Mouse (Mus musculus): ENCODE results near the gene Tmem92.
A peak's percentile ranks its signal among the peaks of the same experiment; 100 is the strongest.
"Not testable (repeated sequence)": the region's sequence is repeated elsewhere in the genome, so short reads cannot be mapped to it uniquely, and the experiment has no call there.

Tmem92 gene

DNA sequence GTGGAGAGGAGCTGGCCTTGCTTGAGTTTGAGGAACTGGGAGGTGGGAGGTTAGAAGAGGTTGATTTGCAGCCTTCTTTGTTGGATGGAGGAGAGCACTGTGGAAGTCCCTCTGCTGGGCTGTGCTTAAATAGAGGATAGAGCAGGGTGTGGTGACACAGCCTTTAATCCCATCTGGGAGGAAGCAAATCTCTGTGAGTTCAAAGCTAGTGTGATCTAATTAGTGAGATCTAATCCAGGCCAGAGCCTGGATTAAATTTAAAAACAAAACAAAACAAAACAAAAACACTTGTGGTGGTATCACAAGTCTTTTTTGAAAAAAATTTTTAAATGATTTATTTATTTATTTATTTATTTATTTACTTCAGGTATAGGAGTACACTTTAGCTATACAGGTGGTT lies at the start of gene Tmem92:
Tmem92 (minus strand) TSS at position 101 of the 400 bp plus-strand sequence.
- DNase-seq, result no peak

DNA sequence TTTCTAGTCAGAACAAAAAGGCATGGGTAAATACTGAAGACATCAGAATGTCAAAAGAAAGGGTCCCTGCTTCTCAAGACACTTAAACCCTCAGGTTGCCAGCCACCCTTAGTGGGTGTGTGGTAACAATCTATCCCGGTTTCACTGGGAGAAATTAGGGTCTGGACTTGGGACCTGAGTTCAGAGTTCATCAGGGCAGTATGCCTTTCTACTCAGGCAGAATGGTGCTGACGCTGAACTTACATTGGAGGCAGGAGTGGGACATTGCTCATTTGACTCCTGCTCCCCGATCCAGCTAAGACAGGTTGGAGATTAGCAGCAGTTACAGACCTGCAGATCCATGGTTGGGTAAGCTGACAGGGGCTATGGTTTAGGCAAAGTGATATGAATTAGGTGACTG lies 46.5 kb upstream of the Tmem92 start:
- DNase-seq, result no peak

DNA sequence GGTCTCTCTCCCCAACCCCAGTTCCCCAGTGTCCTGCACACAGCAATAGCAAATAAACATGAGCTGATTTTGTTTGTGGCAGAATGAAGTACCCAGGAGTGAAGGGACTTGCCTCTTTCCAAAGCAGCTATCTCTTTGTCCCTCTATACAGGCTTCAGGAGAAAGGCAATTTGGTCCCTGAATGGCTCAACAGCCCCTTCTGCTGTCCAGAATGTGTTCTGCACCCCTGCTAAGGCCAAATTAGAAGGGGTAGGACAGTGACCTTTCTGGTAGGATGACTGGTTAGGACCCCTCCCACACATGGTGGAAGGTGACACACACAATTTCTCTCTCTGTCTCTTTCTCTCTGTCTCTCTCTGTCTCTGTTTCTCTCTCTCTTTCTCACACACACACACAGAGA lies 36.9 kb upstream of the Tmem92 start:
- not testable (repeated sequence) for DNase-seq

DNA sequence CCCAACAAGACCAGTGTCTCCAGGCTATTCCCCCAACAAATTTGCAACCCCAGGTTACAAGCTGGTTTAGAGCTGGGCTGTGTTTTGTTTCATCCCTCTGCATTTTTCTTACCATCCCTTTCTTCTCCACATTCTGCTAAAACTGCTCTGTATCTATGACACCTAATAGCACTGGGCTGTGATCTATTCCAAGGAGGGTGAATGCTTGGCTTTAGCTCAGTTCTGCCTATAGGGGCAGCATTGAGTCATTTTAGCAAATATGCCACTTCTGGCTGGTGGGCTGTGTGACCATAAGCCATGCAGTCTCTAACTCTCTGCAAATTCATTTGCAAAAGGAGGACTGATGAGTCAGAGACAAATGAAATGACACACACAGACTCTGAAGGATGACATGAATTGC lies 36.4 kb upstream of the Tmem92 start:
- DNase-seq, result not testable (repeated sequence)

DNA sequence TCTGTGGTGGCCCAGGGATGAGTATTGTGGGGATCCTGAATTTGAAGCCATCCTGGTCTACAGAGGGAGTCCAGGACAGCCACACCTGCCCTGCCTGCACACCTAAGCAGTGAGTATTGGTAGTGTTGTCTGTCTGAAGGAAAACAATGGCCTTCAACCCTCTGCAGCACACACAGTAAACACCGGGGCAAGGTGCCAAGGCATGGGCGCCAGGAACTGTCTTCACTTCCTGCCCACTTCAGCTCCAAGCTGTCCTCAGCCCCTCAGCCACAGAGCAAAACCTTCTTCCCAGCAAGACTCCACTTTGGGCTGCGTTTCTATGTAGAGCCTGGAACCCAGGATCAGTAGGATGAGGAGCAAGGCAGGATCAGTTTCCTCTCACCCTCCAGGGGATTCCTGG lies 29.0 kb upstream of the Tmem92 start:
- not testable (repeated sequence) for DNase-seq

DNA sequence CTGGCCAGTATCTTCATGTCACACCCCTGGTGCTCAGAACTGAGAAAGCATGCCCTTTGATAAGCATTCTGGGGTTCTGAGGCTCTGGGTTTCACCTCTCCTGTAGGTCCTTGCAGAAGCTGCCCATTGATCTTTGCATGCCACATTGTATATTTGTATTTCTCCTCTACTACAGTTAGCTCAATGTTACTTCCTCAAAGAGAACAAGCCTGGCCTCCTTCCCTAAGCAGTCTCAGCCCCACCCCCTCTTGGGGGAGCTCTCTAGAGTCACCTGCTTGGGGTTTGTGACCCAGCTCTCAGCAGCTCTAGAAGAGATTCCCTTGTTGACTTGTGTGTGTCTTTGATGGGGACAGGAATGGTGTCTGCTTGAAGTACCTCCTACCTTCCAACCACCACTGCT lies 9.2 kb upstream of the Tmem92 start:
- peak in 1 of 2 experiments; percentile 6 for DNase-seq

DNA sequence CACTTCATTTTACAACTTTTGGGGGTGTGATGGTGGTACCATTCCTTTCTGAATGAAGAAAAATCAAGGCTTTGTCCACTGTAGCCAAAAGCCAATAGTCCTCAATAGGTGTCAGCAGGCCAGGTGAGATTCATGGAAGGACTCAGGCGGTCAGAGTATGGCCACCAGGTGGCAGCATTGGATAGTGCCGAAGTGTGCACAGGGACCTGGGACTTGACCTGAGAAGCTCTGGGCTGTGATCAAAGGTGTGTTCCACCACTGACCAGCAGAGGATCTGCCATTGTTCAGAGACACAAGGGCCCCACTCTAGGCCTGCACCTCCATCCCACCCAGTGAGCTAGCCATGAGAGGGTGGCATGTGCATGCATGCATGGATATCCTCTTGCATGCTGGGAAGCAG lies 2.7 kb upstream of the Tmem92 start:
- DNase-seq, result peak; percentile 55 to 61

DNA sequence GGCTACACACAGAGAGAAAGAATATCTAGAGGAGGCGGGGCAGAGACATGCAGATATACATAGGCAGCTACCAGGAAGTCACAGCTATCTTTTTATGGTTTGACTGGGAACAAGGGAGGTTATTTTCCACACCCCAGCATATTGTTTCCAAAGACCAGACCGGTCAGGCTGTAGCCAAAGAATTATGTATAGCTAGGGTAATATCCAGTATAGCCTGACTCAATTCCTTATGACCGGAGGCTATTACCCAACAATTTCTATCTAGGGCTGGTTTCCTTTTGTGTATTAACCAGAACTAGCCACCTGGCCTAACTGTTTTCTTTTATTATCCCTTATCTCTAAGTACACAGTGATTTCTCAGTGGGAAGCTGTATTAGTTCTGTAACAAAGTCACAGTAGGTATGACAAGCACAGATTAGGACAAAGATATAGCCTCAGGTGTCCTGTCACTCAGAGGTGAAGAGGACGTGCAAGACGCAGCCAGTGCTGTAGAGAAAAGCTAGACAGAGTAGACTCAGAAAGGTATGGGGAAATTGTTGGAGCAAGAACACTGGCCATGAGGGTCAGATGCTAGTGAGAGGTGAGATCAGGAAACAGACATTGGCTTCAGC lies 7.5 kb downstream of the Tmem92 start:
- no peak for DNase-seq

DNA sequence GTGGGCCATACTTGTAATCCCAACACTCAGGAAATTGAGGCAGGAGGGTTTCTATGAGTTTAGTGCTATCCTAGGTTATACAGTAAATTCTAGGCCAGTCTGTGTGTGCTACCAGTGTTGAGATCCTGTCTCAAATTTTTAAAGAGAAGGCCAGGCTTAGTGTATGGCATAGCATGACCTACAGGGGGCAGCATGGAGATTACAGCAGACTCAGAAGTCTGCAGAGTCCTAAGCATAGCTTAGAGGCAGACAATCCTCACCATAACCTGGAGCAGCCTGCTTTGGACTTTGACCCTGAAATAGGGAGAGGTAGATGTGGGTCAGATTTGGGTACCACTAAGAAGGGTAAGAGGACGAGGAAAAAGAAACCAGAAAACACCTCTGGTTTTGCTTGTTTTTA lies 8.7 kb downstream of the Tmem92 start:
- DNase-seq, result peak in 1 of 2 experiments; percentile 7

DNA sequence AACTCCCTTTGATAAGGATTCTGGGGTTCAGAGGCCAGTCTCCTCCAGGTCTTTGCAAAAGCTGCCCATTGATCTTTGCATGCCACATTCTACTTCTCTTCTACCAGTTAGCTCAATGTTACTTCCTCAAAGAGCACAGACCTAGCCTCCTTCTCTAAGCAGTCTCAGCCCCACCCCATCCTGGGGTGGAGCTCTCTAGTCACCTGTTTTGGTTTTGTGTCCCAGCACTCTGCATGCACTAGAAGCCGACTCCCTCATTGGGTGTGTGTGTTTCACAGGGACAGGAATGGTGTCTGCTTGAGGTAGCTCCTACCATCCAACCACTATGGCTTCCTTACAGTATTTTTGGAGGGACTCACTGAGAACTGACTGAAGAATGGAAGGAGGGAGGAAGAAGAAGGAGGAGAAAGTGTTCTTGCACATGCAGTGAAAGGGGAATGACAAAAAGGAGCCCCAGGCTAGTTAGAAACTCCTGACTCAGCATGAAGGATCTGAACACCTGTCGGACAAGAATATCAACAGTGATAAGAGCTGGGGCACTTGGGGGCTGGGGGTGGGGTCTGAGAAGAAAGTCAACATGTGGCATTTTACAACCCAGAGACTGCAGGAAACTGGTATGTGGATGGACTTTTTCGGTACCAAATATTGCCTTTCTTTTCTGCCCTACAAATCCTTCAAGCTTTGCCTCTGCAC lies 10.0 kb downstream of the Tmem92 start:
- DNase-seq, result no peak

DNA sequence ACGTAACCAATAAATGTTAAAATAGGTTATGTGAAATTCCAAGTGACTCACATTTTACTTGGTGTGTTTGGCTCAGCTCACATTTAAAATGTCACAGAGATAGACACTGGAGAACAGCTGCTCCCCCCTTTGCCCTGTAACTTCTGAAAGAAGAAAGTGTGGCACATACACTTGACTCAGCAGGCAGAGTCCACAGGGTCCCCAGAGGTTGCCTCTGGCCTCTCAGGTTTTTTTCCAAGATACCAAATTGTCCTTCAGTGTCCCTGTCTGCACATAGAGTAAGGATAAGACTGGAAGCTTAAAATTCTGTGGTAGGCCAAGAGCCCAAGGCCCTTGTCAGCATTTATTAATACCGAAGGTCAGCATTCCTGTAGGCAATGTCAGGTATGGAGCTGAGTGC lies 15.3 kb downstream of the Tmem92 start:
- no peak for DNase-seq

DNA sequence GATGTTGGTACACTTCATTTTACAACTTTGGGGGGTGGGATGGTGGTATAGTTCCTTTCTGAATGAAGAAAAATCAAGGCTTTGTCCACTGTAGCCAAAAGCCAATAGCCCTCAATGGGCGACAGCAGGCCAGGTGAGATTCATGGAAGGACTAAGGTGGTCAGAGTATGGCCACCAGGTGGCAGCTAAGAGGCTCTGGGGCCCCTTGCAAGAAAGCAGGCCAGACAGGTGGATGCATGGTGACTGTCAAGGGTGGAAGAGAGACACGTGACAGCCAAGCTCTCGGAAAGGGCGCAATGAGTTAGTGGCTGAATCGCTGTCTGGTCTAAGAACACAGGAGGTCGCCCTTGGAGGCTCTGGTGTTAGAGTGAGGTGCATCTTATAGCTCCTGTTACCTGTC lies 19.7 kb downstream of the Tmem92 start:
- DNase-seq, result no peak

DNA sequence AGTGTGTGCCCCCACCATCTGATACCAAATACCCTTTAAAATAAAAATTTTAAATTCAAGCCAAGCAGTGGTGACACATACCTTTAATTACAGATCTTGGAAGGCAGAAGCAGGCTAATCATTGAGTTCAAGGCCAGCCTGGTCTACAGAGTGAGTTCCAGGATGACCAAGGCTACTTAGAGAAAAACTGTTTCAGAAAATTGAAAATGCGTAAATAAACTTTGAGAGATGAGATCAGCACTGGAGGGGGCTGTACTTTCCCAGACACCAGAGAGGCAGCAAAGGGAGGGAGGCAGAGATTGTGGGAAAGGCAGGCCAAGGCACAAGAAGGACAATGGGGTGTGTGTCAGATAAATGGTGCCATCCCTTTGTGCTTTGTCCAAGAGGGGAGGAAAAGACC lies 20.2 kb downstream of the Tmem92 start:
- no peak for DNase-seq

DNA sequence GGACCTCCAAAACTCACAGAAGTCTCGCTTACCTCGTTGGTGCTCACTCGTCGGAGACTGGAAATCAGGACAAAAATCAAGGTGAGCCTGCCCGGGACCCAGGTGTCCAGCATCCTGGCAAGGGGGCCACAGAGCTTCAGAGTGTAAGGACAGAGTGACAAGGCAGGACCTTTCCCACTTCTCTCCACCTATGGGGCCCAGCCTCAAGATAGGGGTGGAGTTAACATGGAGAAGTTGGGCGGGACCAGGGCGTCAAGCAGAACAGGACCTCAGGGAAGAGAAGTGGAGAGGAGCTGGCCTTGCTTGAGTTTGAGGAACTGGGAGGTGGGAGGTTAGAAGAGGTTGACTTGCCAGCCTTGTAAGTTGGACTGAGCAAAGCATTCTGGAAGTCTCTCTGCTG lies 21.7 kb downstream of the Tmem92 start:
- no peak for DNase-seq

DNA sequence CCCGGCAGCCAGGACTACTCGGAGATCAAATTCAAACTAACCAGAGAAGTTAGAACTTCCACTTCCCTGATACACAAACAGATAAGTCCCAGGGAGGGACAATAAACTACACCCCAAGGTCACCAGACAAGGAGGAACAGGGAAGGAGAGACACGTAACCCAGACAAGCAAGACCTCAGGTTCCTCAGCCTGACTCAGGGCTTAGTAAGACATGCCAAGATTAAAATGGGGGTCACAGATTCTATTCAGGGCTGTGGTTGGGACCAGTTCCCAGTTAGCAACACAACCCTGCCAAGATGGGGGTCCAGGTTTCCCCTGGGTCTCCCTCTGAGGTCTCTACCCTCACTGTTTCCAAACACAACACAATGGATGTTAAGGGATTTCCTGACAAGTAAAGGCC lies 22.1 kb downstream of the Tmem92 start:
- DNase-seq, result no peak

DNA sequence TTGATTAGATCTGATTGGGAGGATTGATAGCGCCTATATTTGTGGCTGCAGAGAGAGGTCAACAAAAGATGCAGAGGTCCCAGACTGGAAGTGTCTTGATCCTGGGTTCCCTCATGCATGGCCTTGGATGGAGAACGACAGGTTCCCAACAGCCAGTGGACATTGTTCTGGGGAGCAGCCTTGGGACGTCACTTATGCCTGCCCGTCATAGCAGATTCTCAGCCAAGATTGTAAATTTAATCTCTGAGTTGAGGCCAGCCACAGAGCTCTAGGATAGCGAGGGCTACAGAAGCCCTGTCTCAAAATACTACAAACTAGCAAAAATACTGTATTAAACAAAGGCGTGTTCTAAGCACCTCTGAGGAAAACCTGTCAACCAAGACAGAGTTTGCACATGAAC lies 22.6 kb downstream of the Tmem92 start:
- DNase-seq, result no peak

DNA sequence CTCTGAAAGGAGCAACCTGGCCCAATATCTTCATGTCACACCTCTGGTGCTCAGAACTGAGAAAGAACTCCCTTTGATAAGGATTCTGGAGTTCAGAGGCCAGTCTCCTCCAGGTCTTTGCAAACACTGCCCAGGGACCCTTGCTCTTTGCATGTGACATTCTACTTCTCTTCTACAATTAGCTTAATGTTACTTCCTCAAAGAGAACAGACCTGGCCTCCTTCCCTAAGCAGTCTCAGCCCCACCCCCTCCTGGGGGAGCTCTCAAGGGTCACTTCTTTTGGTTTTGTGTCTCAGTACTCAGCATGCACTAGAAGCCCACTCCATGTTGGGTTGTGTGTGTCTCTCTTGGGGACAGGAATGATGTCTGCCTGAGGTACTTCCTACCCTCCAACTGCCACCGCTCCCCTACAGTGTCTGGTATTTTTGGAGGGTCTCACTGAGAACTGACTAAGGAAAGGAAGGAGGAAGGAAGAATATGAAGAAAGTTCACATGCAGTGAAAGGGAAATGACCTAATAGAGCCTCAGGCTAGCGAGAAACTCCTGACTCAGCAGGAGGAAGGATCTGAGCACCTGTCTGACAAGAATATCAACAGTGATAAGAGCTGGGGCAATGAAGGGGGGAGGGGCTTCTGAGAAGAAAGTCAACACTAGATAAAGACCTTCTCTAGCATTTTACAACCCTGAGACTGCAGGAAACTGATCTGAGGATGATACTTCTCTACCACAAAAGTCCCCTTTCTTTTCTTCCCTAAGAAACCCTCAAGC lies 29.4 kb downstream of the Tmem92 start:
- no peak for DNase-seq

DNA sequence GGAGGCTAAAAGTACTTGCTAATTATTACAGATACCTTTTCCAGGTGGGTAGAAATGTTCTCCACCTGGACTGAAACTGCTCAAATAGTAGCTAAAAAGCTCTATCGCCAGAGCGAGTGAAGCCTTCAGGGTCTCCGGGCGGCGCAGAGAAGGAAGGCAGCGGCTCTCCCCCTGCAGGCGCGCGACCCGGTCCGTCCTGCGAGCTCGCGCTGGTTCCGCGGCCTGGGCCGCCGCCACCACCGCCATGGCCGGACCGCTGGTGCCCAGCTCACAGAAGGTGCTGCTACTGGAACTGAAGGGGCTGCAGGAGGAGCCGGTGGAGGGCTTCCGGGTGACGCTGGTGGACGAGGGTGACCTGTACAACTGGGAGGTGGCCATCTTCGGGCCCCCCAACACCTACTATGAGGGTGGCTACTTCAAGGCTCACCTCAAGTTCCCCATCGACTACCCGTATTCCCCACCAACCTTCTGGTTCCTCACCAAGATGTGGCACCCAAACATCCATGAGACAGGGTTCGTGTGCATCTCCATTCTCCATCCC lies 40.7 kb downstream of the Tmem92 start, which contains the start of gene Cdc34b:
Cdc34b (plus strand) TSS at position 51 of the 541 bp plus-strand sequence.
- no peak for DNase-seq

DNA sequence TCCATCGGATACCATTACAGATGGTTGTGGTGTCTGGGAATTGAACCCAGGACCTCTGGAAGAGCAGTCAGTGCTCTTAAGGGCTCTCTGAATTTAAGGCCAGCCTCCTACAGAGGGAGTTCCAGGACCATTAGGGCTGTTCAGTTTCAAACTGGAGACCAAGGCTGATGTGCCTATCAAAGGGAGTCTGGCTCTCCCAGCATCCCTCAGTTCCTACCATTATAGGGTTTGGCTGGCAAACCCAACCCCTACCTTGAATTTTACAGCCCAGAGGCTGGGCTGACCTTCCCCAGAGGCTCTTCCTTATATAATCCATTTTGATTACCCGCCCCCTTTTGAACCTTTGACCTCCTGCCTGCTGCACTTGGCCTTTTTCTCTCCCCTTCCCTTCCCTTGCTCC lies 46.8 kb downstream of the Tmem92 start:
- DNase-seq, result no peak

DNA sequence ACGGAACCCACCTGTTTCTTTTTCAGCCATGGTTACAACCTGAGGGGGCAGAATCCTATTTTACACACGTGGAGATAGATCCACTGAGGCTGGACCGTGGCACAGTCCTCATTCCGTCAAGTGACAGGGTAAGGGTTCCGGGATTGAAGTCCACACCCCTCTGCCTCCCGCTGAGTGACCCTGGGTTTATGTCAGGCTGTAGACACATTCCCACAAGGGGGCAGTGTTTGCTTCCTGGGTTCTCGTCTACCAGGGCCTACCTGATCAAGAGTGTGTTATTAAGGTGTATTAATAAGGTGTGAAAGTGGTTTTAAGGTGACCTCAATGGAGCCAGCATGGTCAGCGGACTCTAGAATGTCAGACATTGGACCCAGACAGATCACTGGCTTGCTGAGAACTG lies 49.7 kb downstream of the Tmem92 start:
- DNase-seq, result peak; percentile 13 to 14

DNA sequence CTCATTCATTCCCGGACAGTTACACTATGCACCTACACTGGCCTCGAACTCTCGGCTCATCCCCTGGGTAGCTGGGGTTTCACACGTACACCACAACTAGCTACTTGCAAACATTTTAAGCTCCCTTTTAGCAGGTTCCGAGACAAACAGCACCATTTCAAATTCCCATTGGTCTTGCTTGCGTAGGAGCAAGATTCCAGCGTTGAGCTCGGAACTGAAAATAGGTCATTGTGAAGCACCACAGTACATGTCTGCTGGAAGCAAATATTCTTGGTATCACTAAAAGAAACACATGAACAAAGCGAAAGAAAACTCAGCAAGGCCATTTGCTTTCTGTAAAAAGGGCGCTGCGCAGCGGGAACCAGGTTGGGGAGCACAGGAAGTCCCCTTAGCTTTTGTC lies 51.3 kb downstream of the Tmem92 start:
- DNase-seq, result no peak

DNA sequence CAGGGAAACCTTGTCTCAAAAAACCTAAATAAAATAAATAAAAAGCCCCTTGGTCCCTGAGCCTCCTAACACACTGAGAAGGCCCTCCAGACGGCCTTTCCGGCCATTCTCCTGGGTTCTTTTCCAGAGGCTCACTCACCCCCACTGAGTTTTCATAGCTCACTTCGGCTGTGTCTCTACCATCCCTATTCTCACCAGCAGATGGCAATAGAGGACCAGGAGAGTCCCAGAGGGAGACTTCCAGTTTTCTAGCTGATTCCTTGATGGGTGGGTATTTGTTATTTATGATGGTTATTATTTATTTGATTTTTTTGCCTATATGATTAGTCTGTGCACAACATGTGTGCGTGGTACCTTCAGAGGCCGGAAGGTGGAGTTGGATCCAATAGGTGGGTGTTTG lies 52.2 kb downstream of the Tmem92 start:
- peak; percentile 47 to 48 for DNase-seq

DNA sequence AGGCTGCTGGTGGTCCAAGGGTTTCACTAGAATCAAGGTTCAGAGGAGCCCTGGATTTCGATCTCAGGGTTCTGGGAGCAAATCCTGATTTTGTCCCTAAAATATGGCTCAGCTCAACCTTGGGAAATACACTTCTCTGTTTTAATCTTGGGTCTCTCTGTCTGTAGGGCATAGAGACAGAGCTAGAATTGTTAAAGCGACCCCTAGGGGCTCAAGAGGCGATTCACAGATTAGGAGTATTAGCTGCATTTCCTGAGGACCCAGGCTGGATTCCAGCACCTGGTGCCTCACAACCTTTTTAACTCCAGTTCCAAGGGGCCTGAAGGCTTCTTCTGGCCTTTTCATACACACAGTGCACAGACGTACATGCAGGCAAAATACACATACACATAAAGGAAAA lies 52.9 kb downstream of the Tmem92 start:
- DNase-seq, result no peak

DNA sequence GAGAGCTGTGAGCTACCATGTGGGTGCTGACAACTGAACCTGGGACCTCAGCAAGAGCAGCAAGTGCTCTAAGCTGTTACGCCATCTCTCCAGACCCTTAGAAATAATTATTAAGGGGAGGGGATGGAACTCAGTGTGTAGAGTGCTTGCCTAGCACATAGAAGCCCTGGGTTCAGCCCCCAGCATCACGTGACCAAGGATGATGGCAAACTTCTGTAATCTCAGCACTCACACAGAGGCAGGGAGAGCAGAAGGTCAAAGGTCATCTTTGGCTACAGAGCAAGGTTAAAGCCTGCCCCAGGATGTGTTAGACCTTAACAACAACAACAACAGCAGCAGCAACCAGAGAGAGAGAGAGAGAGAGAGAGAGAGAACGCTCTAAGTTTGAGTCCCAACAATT lies 54.0 kb downstream of the Tmem92 start:
- DNase-seq, result no peak
